Mouse (Mus musculus): ENCODE data around the gene Slc25a33. TPM values are rescaled to one million over a fixed set of nuclear protein-coding genes. Genes with fewer than 3 reads are reported as not detected.
A peak's percentile ranks its signal among the peaks of the same experiment; 100 is the strongest.

Gene Slc25a33
- total RNA-seq, 1 experiment from 2014 or later: 30.6 TPM

DNA sequence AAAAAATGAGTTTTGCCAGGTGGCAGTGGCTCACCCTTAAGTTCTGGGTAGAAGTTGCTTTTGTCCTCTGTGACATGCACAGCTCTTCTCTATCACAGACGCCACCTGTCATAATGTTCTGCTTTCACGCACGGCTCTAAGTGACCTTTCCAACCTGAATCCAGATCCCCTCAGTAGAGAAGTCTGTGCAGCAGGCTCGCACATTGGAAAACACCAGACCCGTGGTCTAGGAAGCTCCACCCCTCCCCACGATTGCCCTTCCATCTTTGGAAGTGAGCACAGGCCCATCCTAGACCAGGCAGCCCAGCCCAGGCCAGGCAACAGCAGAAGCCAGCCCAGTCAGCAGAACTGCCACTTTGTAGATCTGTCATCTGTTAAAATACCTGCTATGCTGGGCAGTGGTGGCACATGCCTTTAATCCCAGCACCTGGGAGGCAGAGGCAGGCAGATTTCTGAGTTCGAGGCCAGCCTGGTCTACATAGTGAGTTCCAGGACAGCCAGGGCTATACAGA lies 20.9 kb upstream of the Slc25a33 start:
- DNase-seq: peak; percentile 3

- DNase-seq: no peak
These were observed 19.9 kb upstream of the Slc25a33 start for GRCm38 (mm10) chr4:149794010-149794338.

- peak; percentile 77 for DNase-seq
These were observed 19.3 kb upstream of the Slc25a33 start for GRCm38 (mm10) chr4:149793156-149794009.

- DNase-seq: peak; percentile 69
These were observed 18.2 kb upstream of the Slc25a33 start for GRCm38 (mm10) chr4:149792159-149792800.

DNA sequence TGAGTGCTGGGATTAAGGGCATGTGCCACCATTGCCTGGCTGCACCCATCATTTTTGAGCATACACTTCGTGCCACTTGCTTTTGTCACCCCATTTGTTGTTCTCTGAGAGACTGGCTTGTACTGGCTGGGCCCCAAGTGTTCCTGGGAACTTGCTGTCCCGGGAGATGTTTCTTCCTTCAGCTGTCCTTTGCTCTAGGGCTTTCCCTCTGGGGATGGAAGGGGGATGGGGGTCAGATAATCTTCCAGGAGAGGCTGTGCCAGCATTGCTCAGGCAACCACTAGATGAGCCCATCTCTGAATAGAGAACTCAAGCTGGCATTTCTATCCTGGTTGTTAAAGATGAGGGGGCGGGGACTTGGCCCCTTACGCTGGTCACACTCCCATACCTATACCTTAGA lies 17.4 kb upstream of the Slc25a33 start:
- DNase-seq: peak; percentile 76

- DNase-seq: peak; percentile 14
These were observed 16.9 kb upstream of the Slc25a33 start for GRCm38 (mm10) chr4:149790969-149791368.

DNA sequence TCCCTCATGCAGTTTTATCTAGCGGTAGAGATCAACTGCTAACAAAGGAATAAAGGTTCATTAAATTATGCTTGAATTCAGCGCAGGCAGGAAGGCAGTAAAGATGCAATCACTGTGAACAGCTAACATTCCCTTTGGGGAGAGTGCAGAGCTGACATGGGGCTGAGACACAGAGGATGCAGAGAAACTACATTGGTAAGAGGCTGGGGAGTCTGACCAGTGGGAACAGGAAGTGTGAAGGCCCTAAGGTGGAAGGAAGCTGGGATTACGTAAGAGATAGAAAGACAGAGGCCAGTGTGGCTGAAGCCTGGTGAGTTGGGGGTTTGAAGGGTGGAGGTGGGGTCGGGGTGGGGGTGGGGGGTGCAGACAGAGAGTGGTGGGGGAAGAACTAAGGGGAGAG lies 16.5 kb upstream of the Slc25a33 start:
- DNase-seq: peak; percentile 8

GRCm38 (mm10) chr4:149789421-149790194 lies 15.5 kb upstream of the Slc25a33 start:
- peak; percentile 83 for DNase-seq

DNA sequence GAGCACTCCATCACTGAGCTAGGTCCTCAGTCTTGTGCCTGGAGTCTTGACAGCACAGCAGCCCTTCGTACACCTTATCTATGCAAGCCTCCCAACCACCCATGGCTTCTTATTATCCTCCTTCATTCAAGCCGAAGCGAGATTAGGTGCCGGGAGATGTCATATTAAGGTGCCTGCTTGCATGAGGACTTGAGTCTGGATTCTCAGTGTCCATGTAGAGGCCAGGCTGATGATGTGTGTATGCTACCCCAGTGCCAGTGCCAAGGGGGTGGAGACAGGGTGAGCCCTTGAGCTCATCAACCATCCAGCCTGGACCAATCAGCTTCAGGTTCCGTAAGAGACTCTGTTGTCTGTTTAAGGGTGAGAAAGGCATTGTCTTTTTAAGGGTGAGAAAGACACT lies 10.8 kb upstream of the Slc25a33 start:
- DNase-seq: no peak

DNA sequence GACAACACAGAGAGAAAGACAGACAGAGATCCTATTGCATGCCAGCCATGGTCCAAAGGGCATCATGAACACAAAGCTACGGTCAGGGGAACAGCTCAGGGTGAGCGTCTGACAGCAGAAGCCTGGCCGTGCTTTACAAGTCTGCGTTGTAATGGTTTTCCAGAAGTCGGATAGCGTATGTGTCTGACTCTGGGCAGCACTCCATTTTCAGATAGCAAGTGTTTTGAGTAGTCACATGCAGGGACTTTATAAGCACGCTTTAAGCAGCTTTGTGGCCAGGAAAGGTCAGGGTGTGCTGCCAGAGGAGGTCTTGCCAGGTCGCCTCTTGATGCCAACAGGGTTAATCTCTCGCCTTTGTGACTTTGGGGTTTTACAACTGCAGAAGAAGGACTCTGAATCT lies 10.3 kb upstream of the Slc25a33 start:
- DNase-seq: peak; percentile 59

GRCm38 (mm10) chr4:149782975-149783374 lies 8.9 kb upstream of the Slc25a33 start:
- DNase-seq: no peak

DNA sequence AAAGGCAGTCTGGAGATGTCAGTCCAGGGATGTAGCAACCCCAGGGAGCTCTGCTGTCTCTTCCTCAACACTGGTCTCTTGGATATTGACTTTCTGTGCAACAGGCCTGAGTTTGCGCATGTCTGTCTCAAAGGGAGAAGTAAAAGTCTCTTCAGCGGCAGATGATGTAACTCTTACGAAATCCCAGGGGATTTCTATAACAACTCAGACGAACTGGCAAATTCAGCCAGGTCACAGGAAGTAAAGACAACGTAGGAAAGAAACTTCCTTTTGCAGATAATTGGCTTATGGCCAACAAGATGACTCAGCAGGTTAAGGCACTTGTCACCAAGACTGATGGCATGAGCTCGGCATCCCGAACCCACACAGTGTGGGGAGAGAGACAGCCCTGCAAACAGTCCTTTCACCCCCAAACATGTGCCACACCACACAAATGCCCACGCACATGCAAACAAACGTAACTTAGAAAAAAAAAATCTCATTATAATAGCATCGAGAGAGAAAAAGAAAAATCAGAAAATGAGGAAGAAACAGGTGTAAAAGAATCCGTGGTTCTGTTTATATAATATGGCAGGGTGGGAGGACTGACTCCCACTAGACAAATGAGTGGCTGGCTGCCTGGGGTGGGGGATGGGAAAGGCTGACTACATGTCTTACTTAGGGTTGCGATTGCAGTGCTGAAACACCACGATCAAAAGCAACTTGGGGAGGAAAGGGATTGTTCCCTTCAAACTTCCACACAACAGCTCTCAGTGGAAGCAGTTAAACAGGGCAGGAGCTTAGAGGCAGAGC lies 6.7 kb upstream of the Slc25a33 start:
- peak; percentile 72 for DNase-seq

- DNase-seq: no peak
These were observed 5.9 kb upstream of the Slc25a33 start for GRCm38 (mm10) chr4:149779966-149780365.

GRCm38 (mm10) chr4:149777126-149777525 lies 3.0 kb upstream of the Slc25a33 start:
- DNase-seq: peak; percentile 76

GRCm38 (mm10) chr4:149775760-149776362 lies 1.8 kb upstream of the Slc25a33 start:
- DNase-seq: no peak

DNA sequence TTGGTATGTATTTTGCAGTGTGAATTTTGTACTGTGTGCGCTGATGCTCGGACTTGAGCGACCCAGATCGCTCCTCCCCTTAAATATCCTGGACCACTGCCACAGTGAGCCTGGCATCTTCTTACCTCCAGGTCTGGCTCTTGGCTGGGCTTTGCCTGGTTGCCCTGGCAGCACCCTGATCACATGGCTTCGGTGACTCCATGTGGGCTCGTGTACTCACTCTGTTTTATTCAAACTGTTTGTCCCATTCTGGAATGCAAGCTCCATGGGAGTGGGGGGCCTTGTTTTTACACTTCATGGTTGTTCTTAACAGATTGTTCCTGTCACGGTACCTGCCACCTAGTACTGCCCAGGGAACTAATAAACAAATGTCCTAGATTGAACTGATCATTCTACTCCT lies 1.3 kb upstream of the Slc25a33 start:
- DNase-seq: peak; percentile 84

DNA sequence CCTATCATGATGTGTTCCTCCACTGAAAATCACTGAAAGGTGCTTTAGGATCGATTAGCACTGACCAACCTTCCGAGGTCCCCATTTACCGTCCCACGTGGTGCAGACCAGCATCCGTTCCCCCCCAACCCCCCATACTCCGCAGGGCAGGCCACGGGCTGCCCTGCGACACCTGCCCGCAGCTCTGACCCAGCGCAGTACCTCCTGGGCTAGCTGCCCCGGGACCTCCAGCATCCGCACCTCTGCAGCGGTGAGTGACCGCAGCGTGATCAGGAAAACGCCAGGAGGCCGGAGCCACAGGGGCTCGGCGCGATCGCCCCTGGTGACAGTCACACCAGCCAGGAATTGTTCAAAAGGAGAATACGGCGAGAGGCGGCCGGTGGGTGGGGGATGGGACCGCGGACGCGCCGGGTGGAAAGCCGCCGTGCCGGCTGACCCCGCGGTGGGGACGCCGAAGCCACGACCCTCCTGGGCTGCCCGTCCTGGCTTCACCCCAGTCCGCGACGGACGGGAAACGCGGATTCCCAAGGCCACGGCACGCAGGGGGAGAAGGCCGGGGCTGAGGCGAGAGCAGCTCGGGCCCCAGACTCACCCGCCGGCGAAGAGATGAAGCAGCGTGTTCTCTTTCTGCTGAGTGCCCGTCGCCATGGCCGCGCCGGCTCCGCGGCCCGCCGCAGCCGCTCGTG lies 526 bp downstream of the Slc25a33 start:
- DNase-seq: peak; percentile 67

DNA sequence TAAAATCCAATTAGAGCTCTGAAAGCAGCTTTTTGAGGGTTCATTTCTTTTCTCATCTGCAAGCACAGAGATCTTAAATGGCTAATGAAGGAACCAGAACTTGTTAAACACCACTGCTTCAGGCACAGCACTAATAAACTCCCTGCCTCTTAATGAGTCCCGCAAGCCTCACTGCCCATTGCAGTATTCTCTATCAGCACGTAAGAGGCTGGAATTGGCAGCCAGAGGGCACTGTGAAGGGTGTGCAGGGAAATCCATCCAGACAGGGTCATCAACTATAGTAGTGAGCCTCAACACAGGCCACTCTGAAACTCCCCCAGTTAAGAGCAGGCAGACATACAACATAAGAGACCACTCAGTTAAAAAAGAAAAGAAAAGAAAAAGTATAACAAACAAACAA lies 1.7 kb downstream of the Slc25a33 start:
- DNase-seq: peak; percentile 56

DNA sequence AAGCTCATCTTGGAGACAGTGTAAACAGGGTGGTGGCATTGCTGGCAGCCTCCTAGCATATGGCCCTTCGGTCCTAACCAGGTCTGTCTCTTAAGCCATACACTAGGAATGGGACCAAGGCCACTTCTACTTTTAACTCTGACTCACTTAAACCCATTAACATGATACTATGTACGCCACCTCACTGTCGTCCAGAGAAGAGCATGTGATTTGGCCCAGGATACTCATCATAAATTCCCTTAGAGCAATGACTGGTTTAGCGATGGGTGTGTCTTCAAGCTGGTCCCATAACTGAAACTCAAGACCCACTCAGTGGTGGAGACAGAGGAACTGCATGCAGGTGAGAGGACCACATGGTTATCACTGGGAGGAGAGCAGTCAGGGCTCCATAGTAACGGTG lies 8.9 kb downstream of the Slc25a33 start:
- DNase-seq: no peak

- no peak for DNase-seq
These were observed 10.7 kb downstream of the Slc25a33 start for GRCm38 (mm10) chr4:149763335-149763734.

GRCm38 (mm10) chr4:149759517-149759916 lies 14.6 kb downstream of the Slc25a33 start:
- no peak for DNase-seq

All from adrenal gland, postnatal 14 days (tissue).